Mouse (Mus musculus) neural tube, embryonic 15.5 days (tissue): ENCODE results near the gene Tnfrsf1a. TPM values are rescaled to one million over a fixed set of nuclear protein-coding genes. Genes with fewer than 3 reads are reported as not detected.

Source experiments
- ATAC-seq: fragments of 200-750 bp; cut with Nextera tagmentation; 2 replicates; pipeline ENCODE4 v1.8.0; 2017; ENCODE audit warnings: mild to moderate bottlenecking, moderate TSS enrichment, moderate library complexity; ENCODE audit not compliant: low FRiP score
- H3K27ac ChIP-seq: fragments of 300-500 bp; sonication (generic); replicated peaks from 2 replicates; pipeline ENCODE4 v1.5.1; 2015; ENCODE audit warnings: mild to moderate bottlenecking, inconsistent platforms
- H3K27me3 ChIP-seq: fragments of 300-500 bp; sonication (generic); replicated peaks from 2 replicates; pipeline ENCODE4 v1.6.1; 2015; ENCODE audit warnings: inconsistent platforms
- H3K36me3 ChIP-seq: fragments of 300-500 bp; sonication (generic); 2 replicates; pipeline ENCODE4 v1.6.1; 2015; ENCODE audit warnings: inconsistent platforms
- H3K4me1 ChIP-seq: fragments of 300-500 bp; sonication (generic); 2 replicates; pipeline ENCODE4 v1.6.1; 2015; ENCODE audit warnings: inconsistent platforms
- H3K4me2 ChIP-seq: fragments of 300-500 bp; sonication (generic); 2 replicates; pipeline ENCODE4 v1.6.1; 2015; ENCODE audit warnings: inconsistent platforms, mild to moderate bottlenecking, moderate library complexity
- H3K4me3 ChIP-seq: fragments of 300-500 bp; sonication (generic); replicated peaks from 2 replicates; pipeline ENCODE4 v1.5.1; 2015; ENCODE audit warnings: mild to moderate bottlenecking, inconsistent platforms
- H3K9ac ChIP-seq: fragments of 300-500 bp; sonication (generic); replicated peaks from 2 replicates; pipeline ENCODE4 v1.6.1; 2015; ENCODE audit warnings: mild to moderate bottlenecking, inconsistent platforms
- H3K9me3 ChIP-seq: fragments of 300-500 bp; sonication (generic); replicated peaks from 2 replicates; pipeline ENCODE4 v1.6.1; 2016; ENCODE audit warnings: inconsistent platforms
- WGBS: fragments of 180-500 bp; shearing (Covaris S2); methylation state at CpG from one replicate; pipeline ENCODE4 v1.1.7; 2015; ENCODE audit warnings: mixed read lengths; 5-methylcytosine and 5-hydroxymethylcytosine counted together
- polyA plus RNA-seq: library from polyadenylated mRNA; unstranded; fragments of >200 nt; fragmentation: Nextera tagmentation; extraction: Ambion mirVana; gene quantifications from 2 replicates; pipeline ENCODE4 v1.2.1, GENCODE M21; 2015

Tnfrsf1a gene
- polyA plus RNA-seq, 1 experiment from 2014 or later, result 13.6 TPM

GRCm38 (mm10) chr6:125328243-125328642, 20.9 kb upstream of the Tnfrsf1a start:
- ATAC-seq, result no peak
- no peaks in the 10 kb centered on the region for H3K9me3 ChIP-seq
- peaks cover 11% of the 10 kb centered on the region for H3K4me1 ChIP-seq
- H3K27ac ChIP-seq, result no peak overlapping the region
- H3K27me3 ChIP-seq, result peaks cover 5% of the 10 kb centered on the region; the same call in 1 of the 2 replicates
- no peaks in the 10 kb centered on the region for H3K36me3 ChIP-seq
- WGBS, result 84% methylated on average over 5 of the region's 5 CpGs
- H3K9ac ChIP-seq, result no peak overlapping the region
- no peak overlapping the region for H3K4me3 ChIP-seq
- no peak overlapping the region for H3K4me2 ChIP-seq

GRCm38 (mm10) chr6:125330626-125331326, 18.4 kb upstream of the Tnfrsf1a start:
- H3K36me3 ChIP-seq, result no peaks in the 10 kb centered on the region
- peak overlapping the region; percentile 51 for H3K4me3 ChIP-seq
- H3K27me3 ChIP-seq, result no peaks in the 10 kb centered on the region
- H3K9ac ChIP-seq, result peak overlapping the region; percentile 55
- H3K4me1 ChIP-seq, result peaks cover 11% of the 10 kb centered on the region
- H3K4me2 ChIP-seq, result peak overlapping the region; percentile 90
- 2% methylated on average over 39 of the region's 39 CpGs for WGBS
- peak; percentile 88 for ATAC-seq
- no peak overlapping the region; the same call in 1 of the 2 replicates for H3K27ac ChIP-seq
- no peaks in the 10 kb centered on the region for H3K9me3 ChIP-seq

- no peak for ATAC-seq
- Histone ChIP-seq H3K36me3 (no peaks in the 10 kb centered on the region), H3K4me2 (no peak overlapping the region), H3K4me3 (no peak overlapping the region), H3K27me3 (no peaks in the 10 kb centered on the region), H3K9ac (no peak overlapping the region), H3K9me3 (no peaks in the 10 kb centered on the region), H3K4me1 (peaks cover 11% of the 10 kb centered on the region), H3K27ac (no peak overlapping the region)
- 79% methylated on average over 14 of the region's 14 CpGs for WGBS
Measured at GRCm38 (mm10) chr6:125333112-125333899, 15.9 kb upstream of the Tnfrsf1a start.

GRCm38 (mm10) chr6:125334356-125334755, 14.8 kb upstream of the Tnfrsf1a start:
- Histone ChIP-seq H3K4me2 (no peak overlapping the region), H3K4me3 (no peak overlapping the region), H3K27ac (no peak overlapping the region), H3K36me3 (no peaks in the 10 kb centered on the region), H3K4me1 (peaks cover 11% of the 10 kb centered on the region), H3K27me3 (no peaks in the 10 kb centered on the region), H3K9ac (no peak overlapping the region), H3K9me3 (no peaks in the 10 kb centered on the region)
- no peak for ATAC-seq
- WGBS, result 43% methylated on average over 2 of the region's 2 CpGs

- no peaks in the 10 kb centered on the region for H3K4me1 ChIP-seq
- no peaks in the 10 kb centered on the region for H3K36me3 ChIP-seq
- no peak overlapping the region for H3K4me3 ChIP-seq
- 79% methylated on average over 9 of the region's 9 CpGs for WGBS
- no peak overlapping the region for H3K27ac ChIP-seq
- no peak overlapping the region for H3K9ac ChIP-seq
- ATAC-seq, result no peak
- no peaks in the 10 kb centered on the region for H3K9me3 ChIP-seq
- no peaks in the 10 kb centered on the region for H3K27me3 ChIP-seq
- no peak overlapping the region for H3K4me2 ChIP-seq
Measured at GRCm38 (mm10) chr6:125338791-125339660, 10.1 kb upstream of the Tnfrsf1a start.

- no peak overlapping the region for H3K4me2 ChIP-seq
- no peak overlapping the region for H3K27ac ChIP-seq
- no peaks in the 10 kb centered on the region for H3K36me3 ChIP-seq
- ATAC-seq, result no peak
- no peak overlapping the region for H3K9ac ChIP-seq
- H3K4me1 ChIP-seq, result no peaks in the 10 kb centered on the region
- no peak overlapping the region for H3K4me3 ChIP-seq
- 77% methylated on average over 5 of the region's 5 CpGs for WGBS
- H3K9me3 ChIP-seq, result no peaks in the 10 kb centered on the region
- H3K27me3 ChIP-seq, result no peaks in the 10 kb centered on the region
Measured at GRCm38 (mm10) chr6:125340244-125340643, 8.9 kb upstream of the Tnfrsf1a start.

- H3K9ac ChIP-seq, result no peak overlapping the region
- H3K4me3 ChIP-seq, result no peak overlapping the region
- ATAC-seq, result no peak
- no peak overlapping the region for H3K27ac ChIP-seq
- no peaks in the 10 kb centered on the region for H3K36me3 ChIP-seq
- H3K4me1 ChIP-seq, result no peaks in the 10 kb centered on the region
- no peaks in the 10 kb centered on the region for H3K9me3 ChIP-seq
- no peaks in the 10 kb centered on the region for H3K27me3 ChIP-seq
- H3K4me2 ChIP-seq, result no peak overlapping the region
- 46% methylated on average over 3 of the region's 3 CpGs for WGBS
Measured at GRCm38 (mm10) chr6:125342198-125342597, 7.0 kb upstream of the Tnfrsf1a start.

GRCm38 (mm10) chr6:125344084-125344483, 5.1 kb upstream of the Tnfrsf1a start:
- WGBS, result 53% methylated on average over 8 of the region's 8 CpGs
- peaks cover 6% of the 10 kb centered on the region for H3K4me1 ChIP-seq
- no peak overlapping the region for H3K27ac ChIP-seq
- H3K4me3 ChIP-seq, result no peak overlapping the region
- no peaks in the 10 kb centered on the region for H3K36me3 ChIP-seq
- H3K9ac ChIP-seq, result no peak overlapping the region
- no peak for ATAC-seq
- H3K4me2 ChIP-seq, result no peak overlapping the region
- no peaks in the 10 kb centered on the region for H3K9me3 ChIP-seq
- 0 out of 2 replicates have a peak, but pooled peaks cover 6% of the 10 kb centered on the region for H3K27me3 ChIP-seq

- ATAC-seq, result no peak
- Histone ChIP-seq H3K4me1 (peaks cover 14% of the 10 kb centered on the region), H3K27me3 (0 out of 2 replicates have a peak, but pooled peaks cover 6% of the 10 kb centered on the region), H3K4me3 (no peak overlapping the region), H3K9me3 (no peaks in the 10 kb centered on the region), H3K4me2 (no peak overlapping the region), H3K36me3 (no peaks in the 10 kb centered on the region), H3K27ac (no peak overlapping the region), H3K9ac (no peak overlapping the region)
- WGBS, result 63% methylated on average over 4 of the region's 4 CpGs
Measured at GRCm38 (mm10) chr6:125344866-125345265, 4.3 kb upstream of the Tnfrsf1a start.

GRCm38 (mm10) chr6:125345625-125346024, 3.5 kb upstream of the Tnfrsf1a start:
- Histone ChIP-seq H3K4me2 (no peak overlapping the region), H3K27me3 (0 out of 2 replicates have a peak, but pooled peaks cover 6% of the 10 kb centered on the region), H3K27ac (no peak overlapping the region), H3K4me3 (no peak overlapping the region), H3K9me3 (no peaks in the 10 kb centered on the region), H3K36me3 (no peaks in the 10 kb centered on the region), H3K4me1 (peaks cover 16% of the 10 kb centered on the region), H3K9ac (no peak overlapping the region)
- 68% methylated on average over 1 of the region's 1 CpGs for WGBS
- no peak for ATAC-seq

GRCm38 (mm10) chr6:125346029-125346428, 3.1 kb upstream of the Tnfrsf1a start:
- no peaks in the 10 kb centered on the region for H3K9me3 ChIP-seq
- WGBS, result 60% methylated on average over 2 of the region's 2 CpGs
- 0 out of 2 replicates have a peak, but pooled peaks cover 6% of the 10 kb centered on the region for H3K27me3 ChIP-seq
- no peak overlapping the region for H3K9ac ChIP-seq
- no peak overlapping the region for H3K27ac ChIP-seq
- no peak overlapping the region for H3K4me3 ChIP-seq
- no peak for ATAC-seq
- H3K4me2 ChIP-seq, result no peak overlapping the region
- H3K4me1 ChIP-seq, result peaks cover 16% of the 10 kb centered on the region
- H3K36me3 ChIP-seq, result no peaks in the 10 kb centered on the region
